Mouse (Mus musculus) fat pad, adult 2 months (tissue): ENCODE measurements around the gene Gm20388.
"Not testable (repeated sequence)": the region's sequence is repeated elsewhere in the genome, so short reads cannot be mapped to it uniquely, and the experiment has no call there.

ENCODE experiments used
- DNase-seq: peaks from one replicate; pipeline ENCODE4 v3.0.0-alpha.2; 2011; ENCODE audit warnings: low read depth, low spot score; ENCODE audit errors: extremely low read depth

Gm20388 gene

GRCm38 (mm10) chr8:120715996-120716680, 805.5 kb downstream of the Gm20388 start:
- no peak for DNase-seq

GRCm38 (mm10) chr8:120719586-120720236, 809.1 kb downstream of the Gm20388 start:
- no peak for DNase-seq

- DNase-seq, result no peak
Observed at GRCm38 (mm10) chr8:120723025-120723424, 812.4 kb downstream of the Gm20388 start.

GRCm38 (mm10) chr8:120724096-120724495, 813.5 kb downstream of the Gm20388 start:
- not testable (repeated sequence) for DNase-seq

GRCm38 (mm10) chr8:120724816-120725575, 814.4 kb downstream of the Gm20388 start:
- DNase-seq, result no peak

GRCm38 (mm10) chr8:120725576-120725950, 814.9 kb downstream of the Gm20388 start:
- no peak for DNase-seq

GRCm38 (mm10) chr8:120726051-120726450, 815.4 kb downstream of the Gm20388 start:
- no peak for DNase-seq

- DNase-seq, result no peak
Observed at GRCm38 (mm10) chr8:120728488-120729160, 818.0 kb downstream of the Gm20388 start.

GRCm38 (mm10) chr8:120731582-120731981, 820.9 kb downstream of the Gm20388 start:
- DNase-seq, result no peak

GRCm38 (mm10) chr8:120732068-120732467, 821.4 kb downstream of the Gm20388 start:
- no peak for DNase-seq

- no peak for DNase-seq
Observed at GRCm38 (mm10) chr8:120735770-120736481, 825.3 kb downstream of the Gm20388 start, which contains the start of gene Irf8. Gene Irf8 (plus strand): TSS chr8:120736358.

- no peak for DNase-seq
Observed at GRCm38 (mm10) chr8:120736486-120736885, 825.8 kb downstream of the Gm20388 start.

GRCm38 (mm10) chr8:120737166-120737565, 826.5 kb downstream of the Gm20388 start:
- DNase-seq, result no peak

GRCm38 (mm10) chr8:120738771-120739170, 828.1 kb downstream of the Gm20388 start:
- DNase-seq, result no peak

GRCm38 (mm10) chr8:120739526-120739925, 828.9 kb downstream of the Gm20388 start:
- DNase-seq, result no peak

GRCm38 (mm10) chr8:120740579-120740978, 829.9 kb downstream of the Gm20388 start:
- no peak for DNase-seq

- peak; percentile 58 for DNase-seq
Observed at GRCm38 (mm10) chr8:120741001-120741400, 830.4 kb downstream of the Gm20388 start.

GRCm38 (mm10) chr8:120741815-120742530, 831.3 kb downstream of the Gm20388 start:
- DNase-seq, result no peak

- DNase-seq, result no peak
Observed at GRCm38 (mm10) chr8:120743149-120743897, 832.7 kb downstream of the Gm20388 start.
